Mouse (Mus musculus) heart, adult 2 months (tissue): ENCODE data around the gene Dusp28. TPM values are rescaled to one million over a fixed set of nuclear protein-coding genes. Genes with fewer than 3 reads are reported as not detected.
"Not testable (repeated sequence)": the region's sequence is repeated elsewhere in the genome, so short reads cannot be mapped to it uniquely, and the experiment has no call there.

Experiments used
- DNase-seq, 2 experiments: peaks; one replicate each; pipeline ENCODE4 v3.0.0; 2021
- H3K27ac ChIP-seq: fragments of 200-600 bp; 2 replicates; pipeline ENCODE4 v1.8.1; 2022
- H3K27me3 ChIP-seq: fragments of 200-500 bp; 2 replicates; pipeline ENCODE4 v1.6.1; 2012; ENCODE audit warnings: mild to moderate bottlenecking, low read length, inconsistent platforms, mixed read lengths; ENCODE audit not compliant: control insufficient read depth, insufficient read depth
- H3K36me3 ChIP-seq: fragments of 200-500 bp; 2 replicates; pipeline ENCODE4 v1.6.1; 2012; ENCODE audit warnings: low read length, inconsistent platforms; ENCODE audit not compliant: control insufficient read depth, insufficient read depth
- H3K4me1 ChIP-seq: fragments of 200-500 bp; 2 replicates; pipeline ENCODE4 v1.6.1; 2011; ENCODE audit warnings: low read length; ENCODE audit not compliant: control insufficient read depth, insufficient read depth
- H3K4me3 ChIP-seq: fragments of 200-600 bp; 2 replicates; pipeline ENCODE4 v1.8.1; 2022
- H3K79me2 ChIP-seq: fragments of 200-500 bp; replicated peaks from 2 replicates; pipeline ENCODE4 v1.6.1; 2012; ENCODE audit warnings: mild to moderate bottlenecking, inconsistent platforms, low read length, moderate library complexity, mixed read lengths; ENCODE audit not compliant: control insufficient read depth, insufficient read depth
- H3K9ac ChIP-seq: fragments of 200-500 bp; 2 replicates; pipeline ENCODE4 v1.6.1; 2012; ENCODE audit warnings: low read depth, mild to moderate bottlenecking, control low read depth, inconsistent platforms, low read length, mixed read lengths
- CTCF ChIP-seq: fragments of 200-600 bp; IDR thresholded peaks from 2 replicates; pipeline ENCODE4 v1.8.1; 2022; ENCODE audit warnings: antibody characterized with exemption, mild to moderate bottlenecking, moderate library complexity
- WGBS: fragments of 180-500 bp; shearing (Covaris S2); methylation state at CpG from one replicate; pipeline ENCODE4 v1.1.7; 2018; 5-methylcytosine and 5-hydroxymethylcytosine counted together
- intact Hi-C: fragments of 180-260 bp; cut with DNase I; formaldehyde crosslinking; loops from one replicate; pipeline ENCODE4 v1.15.1; 2025
- polyA plus RNA-seq: library from polyadenylated mRNA; depleted of rRNA; stranded (reverse); fragments of >200 nt; gene quantifications from 2 replicates; pipeline ENCODE4 v1.2.3, GENCODE M21; 2012; rRNA removed
- total RNA-seq, 2 experiments: library from RNA; stranded (reverse); gene quantifications; 2 replicates each; pipeline ENCODE4 v1.2.3; 2021

Dusp28 gene
- total and polyA plus RNA-seq, 3 experiments, result 15.1 to 27.9 (median 15.5) TPM

DNA sequence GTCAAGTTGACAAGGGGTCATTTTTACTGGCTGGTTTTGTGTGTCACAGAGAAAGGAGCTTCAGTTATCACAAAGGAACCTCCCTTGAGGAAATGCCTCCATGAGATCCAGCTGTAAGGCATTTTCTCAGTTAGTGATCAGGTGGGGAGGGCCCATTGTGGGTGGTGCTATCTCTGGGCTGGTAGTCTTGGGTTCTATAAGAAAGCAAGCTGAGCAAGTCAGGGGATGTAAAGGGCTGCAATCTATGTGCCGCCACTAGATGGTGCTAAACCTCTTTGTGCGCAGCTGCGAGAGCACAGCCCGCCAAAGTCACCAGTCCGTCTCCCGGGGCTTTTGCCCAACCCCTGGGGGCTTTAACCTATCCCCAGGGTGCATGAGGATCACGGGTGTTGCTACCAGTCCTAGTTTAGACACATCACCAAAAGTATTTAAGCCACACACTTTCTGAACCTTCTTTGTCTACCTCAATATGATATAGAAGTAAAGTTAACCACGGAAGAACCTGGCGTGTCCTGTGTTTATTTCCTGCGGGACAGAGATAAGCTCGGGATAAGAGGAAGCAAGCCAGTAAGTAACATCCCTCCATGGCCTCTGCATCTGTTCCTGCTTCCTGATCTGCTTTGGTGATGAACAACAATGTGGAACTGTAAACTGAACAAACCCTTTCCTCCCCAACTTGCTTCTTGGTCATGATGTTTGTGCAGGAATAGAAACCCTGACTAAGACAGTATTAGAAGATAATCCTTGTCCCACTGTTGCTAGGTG, 50.0 kb downstream of the Dusp28 start:
- not testable (repeated sequence) for H3K27ac ChIP-seq, H3K36me3 ChIP-seq, H3K79me2 ChIP-seq, H3K27me3 ChIP-seq, H3K4me1 ChIP-seq, H3K9ac ChIP-seq
- TF ChIP-seq CTCF, result peak; percentile 91
- H3K4me3 ChIP-seq, result peak overlapping the region; percentile 18; the same call in 1 of the 2 replicates
- peak; percentile 72 to 80 for DNase-seq
- WGBS, result 5% methylated on average over 11 of the region's 11 CpGs
- intact Hi-C loops, result loop anchor here (2.0 to 5.0 kb wide), 4 partner anchors 24 to 216 kb away; no protein-coding TSS in a partner anchor

Other genes with a start within 250 kb of the Dusp28 start
- 100 to 1,000 TPM; 428 to 505 TPM for gene Gpc1, start 75.3 kb upstream of the Dusp28 start, total RNA-seq
- 249 and 279 TPM in 2 replicates for gene Gpc1, start 75.3 kb upstream of the Dusp28 start, polyA plus RNA-seq
- under 1 TPM in 1 of 2 experiments, not detected in 1; 0.09 TPM for gene Ankmy1, start 4.1 kb upstream of the Dusp28 start, total RNA-seq
- 0.21 TPM in 1 of 2 replicates, not detected in the other for gene Ankmy1, start 4.1 kb upstream of the Dusp28 start, polyA plus RNA-seq
- 10 to 100 TPM; 66.1 to 78.3 TPM for gene Rnpepl1, start 3.8 kb downstream of the Dusp28 start, total RNA-seq
- gene Rnpepl1, start 3.8 kb downstream of the Dusp28 start, polyA plus RNA-seq, result 89.8 and 107 TPM in 2 replicates
- 1 to 10 TPM; 5.0 to 5.6 TPM for gene Capn10, start 27.4 kb downstream of the Dusp28 start, total RNA-seq
- gene Capn10, start 27.4 kb downstream of the Dusp28 start, polyA plus RNA-seq, result 7.7 and 9.1 TPM in 2 replicates
- gene Gpr35, start 43.9 kb downstream of the Dusp28 start, total RNA-seq, result 1 to 10 TPM in 1 of 2 experiments, under 1 TPM in 1; 0.50 to 1.0 TPM
- 1.1 and 1.2 TPM in 2 replicates for gene Gpr35, start 43.9 kb downstream of the Dusp28 start, polyA plus RNA-seq
- not detected for gene Aqp12, start 99.4 kb downstream of the Dusp28 start, total RNA-seq
- gene Aqp12, start 99.4 kb downstream of the Dusp28 start, polyA plus RNA-seq, result not detected in 2 replicates
- gene Kif1a, start 195.0 kb downstream of the Dusp28 start, total RNA-seq, result 1 to 10 TPM; 1.2 to 2.0 TPM
- 1.4 and 1.8 TPM in 2 replicates for gene Kif1a, start 195.0 kb downstream of the Dusp28 start, polyA plus RNA-seq
- not detected for gene Agxt, start 228.3 kb downstream of the Dusp28 start, total RNA-seq
- gene Agxt, start 228.3 kb downstream of the Dusp28 start, polyA plus RNA-seq, result 0.23 TPM in 1 of 2 replicates, not detected in the other